ENCODE assay signal across 8 mouse cellular contexts in the genomic region with DNA sequence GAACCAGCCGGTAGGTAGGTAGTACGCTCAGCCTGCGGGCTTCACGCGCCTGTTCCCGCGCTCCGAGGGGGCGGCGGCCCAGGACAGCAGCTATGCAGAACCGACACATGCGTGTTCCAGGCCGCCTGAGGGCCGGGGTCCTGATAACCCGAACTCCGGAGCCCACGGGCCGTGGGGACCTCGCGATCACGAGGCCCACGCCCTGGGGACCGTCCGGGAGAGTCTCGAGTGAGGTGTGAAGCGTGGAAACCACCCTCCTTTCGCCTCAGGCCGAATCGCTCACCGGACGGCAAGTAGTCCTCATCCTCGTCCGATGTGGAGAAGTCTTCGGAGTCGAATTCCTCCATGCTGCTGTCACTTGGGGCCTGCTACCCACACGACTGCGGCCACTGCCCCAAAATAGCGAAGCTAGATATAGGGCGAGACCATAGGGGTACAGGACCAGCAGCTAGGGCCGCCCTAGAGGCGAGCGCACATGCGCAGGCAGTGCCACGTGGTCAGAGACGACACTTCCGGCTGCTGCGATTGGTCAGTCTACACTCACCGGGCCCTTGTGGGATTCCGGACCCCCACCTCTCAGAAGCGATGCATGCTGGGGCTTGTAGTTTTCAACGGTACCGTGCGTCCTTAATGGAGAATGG. TPM values are rescaled to one million over a fixed set of nuclear protein-coding genes. Genes with fewer than 3 reads are reported as not detected.
DNase-seq lines count a peak whose midpoint lies in the region; ATAC-seq and TF ChIP-seq lines count a peak whose summit lies in the region.

A gene (minus strand): TSS at position 431 of the 641 bp plus-strand sequence.

- no peaks in the 10 kb centered on the region; the same call in 1 of the 2 replicates for H3K36me3 ChIP-seq in kidney, embryonic 14.5 days (ENCODE audit: control insufficient read depth, insufficient read depth, low read length)
- H3K36me3 ChIP-seq in limb, embryonic 15.5 days: peaks cover 6% of the 10 kb centered on the region

- TF ChIP-seq CTCF in bone marrow macrophage, adult 2 months (IDR thresholded peaks at IDR 0.05; ENCODE audit: low read depth, low read length): no peak
- no peak for TF ChIP-seq CTCF in embryonic fibroblast, embryonic 13.5 days (IDR thresholded peaks at IDR 0.05; ENCODE audit: borderline replicate concordance, insufficient read depth, low read length)

- H3K9me3 ChIP-seq in kidney, embryonic 14.5 days (ENCODE audit: control insufficient read depth, low read length): no peaks in the 10 kb centered on the region
- H3K9me3 ChIP-seq in limb, embryonic 15.5 days: no peaks in the 10 kb centered on the region

- peak; percentile 97 for DNase-seq in A20 (ENCODE audit: low read depth, low spot score)
- DNase-seq in heart, adult 9 months (ENCODE audit: low spot score in 2 of 2): peak; percentile 97 to 99
- peak; percentile 83 to 90 for DNase-seq in monocyte, adult 2 months (ENCODE audit: low read depth in 1 of 2, low spot score in 2 of 2)
- peak; percentile 97 for DNase-seq in spleen, postnatal 36 days (ENCODE audit: low spot score in 2 of 2)

- H3K9ac ChIP-seq in kidney, embryonic 14.5 days (ENCODE audit: low read depth, low read length): peak within 1 kb of the TSS; percentile 82
- peak within 1 kb of the TSS; percentile 87 for H3K9ac ChIP-seq in limb, embryonic 15.5 days

- peak within 1 kb of the TSS; percentile 75 for H3K4me2 ChIP-seq in kidney, embryonic 14.5 days (replicated peaks; ENCODE audit: low read depth, low read length)
- H3K4me2 ChIP-seq in limb, embryonic 15.5 days: peak within 1 kb of the TSS; percentile 56

- WGBS in kidney, embryonic 14.5 days: under 1% methylated on average over 53 of the region's 53 CpGs
- WGBS in limb, embryonic 15.5 days: under 1% methylated on average over 53 of the region's 53 CpGs

- peaks cover 7% of the 10 kb centered on the region for H3K4me1 ChIP-seq in bone marrow macrophage, adult 2 months (ENCODE audit: control insufficient read depth, insufficient read depth, low read length)
- H3K4me1 ChIP-seq in embryonic fibroblast, embryonic 13.5 days (ENCODE audit: control insufficient read depth, insufficient read depth, low read length): no peaks in the 10 kb centered on the region; the same call in 1 of the 2 replicates
- H3K4me1 ChIP-seq in kidney, embryonic 14.5 days (ENCODE audit: control insufficient read depth, insufficient read depth, low read length): 0 out of 2 replicates have a peak, but pooled peaks cover 5% of the 10 kb centered on the region
- H3K4me1 ChIP-seq in limb, embryonic 15.5 days: peaks cover 25% of the 10 kb centered on the region

- H3K27me3 ChIP-seq in kidney, embryonic 14.5 days (ENCODE audit: control insufficient read depth, insufficient read depth, low read length): no peaks in the 10 kb centered on the region
- H3K27me3 ChIP-seq in limb, embryonic 15.5 days: no peaks in the 10 kb centered on the region

- ATAC-seq in kidney, embryonic 14.5 days (ENCODE audit: low FRiP score, low TSS enrichment): peak; percentile 100
- ATAC-seq in limb, embryonic 15.5 days (ENCODE audit: insufficient number of reproducible peaks, low FRiP score, low TSS enrichment, low read depth): peak; percentile 100

- TF ChIP-seq POLR2A in bone marrow macrophage, adult 2 months (IDR thresholded peaks at IDR 0.05; ENCODE audit: borderline replicate concordance, low read depth, low read length): no peak
- TF ChIP-seq POLR2A in embryonic fibroblast, embryonic 13.5 days (IDR thresholded peaks at IDR 0.05; ENCODE audit: low read depth, low read length): peak; percentile 88

- peak within 1 kb of the TSS; percentile 70 for H3K4me3 ChIP-seq in bone marrow macrophage, adult 2 months (ENCODE audit: insufficient read depth, low read length)
- H3K4me3 ChIP-seq in embryonic fibroblast, embryonic 13.5 days (ENCODE audit: insufficient read depth, low read length): peak within 1 kb of the TSS; percentile 83
- H3K4me3 ChIP-seq in kidney, embryonic 14.5 days (ENCODE audit: low read length): peak within 1 kb of the TSS; percentile 95
- H3K4me3 ChIP-seq in limb, embryonic 15.5 days: peak within 1 kb of the TSS; percentile 87

- H3K27ac ChIP-seq in bone marrow macrophage, adult 2 months (ENCODE audit: insufficient read depth, low read depth, low read length): no peak within 1 kb of the TSS
- H3K27ac ChIP-seq in embryonic fibroblast, embryonic 13.5 days (ENCODE audit: insufficient read depth, low read length): no peak within 1 kb of the TSS
- H3K27ac ChIP-seq in kidney, embryonic 14.5 days (ENCODE audit: low read depth, low read length): peak within 1 kb of the TSS; percentile 7; the same call in 1 of the 2 replicates
- H3K27ac ChIP-seq in limb, embryonic 15.5 days: peak within 1 kb of the TSS; percentile 80

RNA-seq across cellular contexts. Expression of the gene that starts here (rescaled TPM):
- polyA plus RNA-seq in bone marrow macrophage, adult 2 months (2012; ENCODE audit: insufficient read depth, insufficient read length, missing spikeins): 88.3 and 89.6 TPM in 2 replicates
- 120 and 149 TPM in 2 replicates for polyA plus RNA-seq in embryonic fibroblast, embryonic 13.5 days (2011; ENCODE audit: insufficient read length, low read depth, missing spikeins)
- polyA plus RNA-seq in kidney, embryonic 14.5 days (2014; fragmentation: Nextera tagmentation; extraction: Ambion mirVana): 221 and 289 TPM in 2 replicates
- 225 and 232 TPM in 2 replicates for polyA plus RNA-seq in limb, embryonic 15.5 days (2015; fragmentation: Nextera tagmentation; extraction: Ambion mirVana)

Comparison
In these comparisons a context has a peak if more than half of its experiments do, and no peak if none do; other contexts are left out.
1. H3K27ac ChIP-seq: peak in kidney, embryonic 14.5 days (single experiment) and limb, embryonic 15.5 days (single experiment); none in bone marrow macrophage, adult 2 months (single experiment) and embryonic fibroblast, embryonic 13.5 days (single experiment).
2. Peak in every context shown above with its lines, with median percentiles within 50 percentile points of each other: DNase-seq and H3K4me3 ChIP-seq.